Mouse (Mus musculus): ENCODE data around the gene Haus4. TPM values are rescaled to one million over a fixed set of nuclear protein-coding genes. Genes with fewer than 3 reads are reported as not detected.

The Haus4 gene
- polyA plus RNA-seq, 1 experiment from 2014 or later = 24.1 TPM

GRCm38 (mm10) chr14:54496706-54497105 lies 57.7 kb downstream of the Haus4 start:
- Histone ChIP-seq H3K4me3 (ENCODE audit: low read depth, low read length) (no peak overlapping the region), H3K4me1 (replicated peaks; ENCODE audit: control insufficient read depth, insufficient read depth) (no peaks in the 10 kb centered on the region), H3K9me3 (ENCODE audit: control insufficient read depth, low read length) (no peaks in the 10 kb centered on the region), H3K4me2 (replicated peaks; ENCODE audit: low read depth) (no peak overlapping the region), H3K27ac (replicated peaks) (no peak overlapping the region), H3K27me3 (ENCODE audit: control insufficient read depth, insufficient read depth, low read length) (no peaks in the 10 kb centered on the region), H3K9ac (ENCODE audit: low read length) (no peak overlapping the region), H3K36me3 (ENCODE audit: control insufficient read depth, insufficient read depth, low read length) (no peaks in the 10 kb centered on the region)
- WGBS = 81% methylated on average over 14 of the region's 14 CpGs
- no peak for TF ChIP-seq CTCF (IDR thresholded peaks at IDR 0.05; ENCODE audit: low read depth)
- no peak for TF ChIP-seq EP300 (optimal IDR thresholded peaks at IDR 0.05)
- no peak for DNase-seq (ENCODE audit: low spot score)
- no peak for ATAC-seq (ENCODE audit: low FRiP score, low TSS enrichment)

- Histone ChIP-seq H3K4me3 (ENCODE audit: low read depth, low read length) (no peak overlapping the region), H3K4me2 (replicated peaks; ENCODE audit: low read depth) (no peak overlapping the region), H3K27me3 (ENCODE audit: control insufficient read depth, insufficient read depth, low read length) (no peaks in the 10 kb centered on the region), H3K9ac (ENCODE audit: low read length) (no peak overlapping the region), H3K9me3 (ENCODE audit: control insufficient read depth, low read length) (no peaks in the 10 kb centered on the region), H3K27ac (replicated peaks) (no peak overlapping the region), H3K4me1 (replicated peaks; ENCODE audit: control insufficient read depth, insufficient read depth) (no peaks in the 10 kb centered on the region), H3K36me3 (ENCODE audit: control insufficient read depth, insufficient read depth, low read length) (no peaks in the 10 kb centered on the region)
- WGBS = 2% methylated on average over 3 of the region's 3 CpGs
- ATAC-seq (ENCODE audit: low FRiP score, low TSS enrichment) (peak; percentile 74), DNase-seq (ENCODE audit: low spot score) (peak; percentile 63)
- peak; percentile 95 for TF ChIP-seq CTCF (IDR thresholded peaks at IDR 0.05; ENCODE audit: low read depth)
- no peak for TF ChIP-seq EP300 (optimal IDR thresholded peaks at IDR 0.05)
These were observed 60.2 kb downstream of the Haus4 start for GRCm38 (mm10) chr14:54494234-54494633.

DNA sequence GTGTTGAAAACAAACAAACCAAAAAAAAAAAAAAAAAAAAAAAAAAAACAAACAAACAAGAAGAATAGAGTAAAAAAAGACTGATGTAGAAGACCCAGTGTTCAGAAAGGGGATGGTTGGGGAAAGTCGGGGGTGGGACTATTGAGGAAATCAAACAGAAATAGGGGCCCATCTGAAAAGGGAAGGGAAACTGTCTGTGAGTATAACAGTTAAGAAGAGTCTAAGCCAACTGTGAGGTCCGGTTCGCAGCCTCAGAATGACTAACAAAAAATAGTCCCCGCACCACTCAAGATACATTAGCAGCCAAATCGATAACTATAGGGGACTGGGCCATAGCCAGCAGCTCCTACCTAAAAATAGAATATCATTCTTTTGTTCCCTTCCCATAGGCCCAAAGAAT lies 61.2 kb downstream of the Haus4 start:
- DNase-seq (ENCODE audit: low spot score) = no peak
- H3K9me3 ChIP-seq (ENCODE audit: control insufficient read depth, low read length) = no peaks in the 10 kb centered on the region
- H3K27me3 ChIP-seq (ENCODE audit: control insufficient read depth, insufficient read depth, low read length) = no peaks in the 10 kb centered on the region
- H3K4me2 ChIP-seq (replicated peaks; ENCODE audit: low read depth) = no peak overlapping the region
- no peak overlapping the region for H3K4me3 ChIP-seq (ENCODE audit: low read depth, low read length)
- H3K9ac ChIP-seq (ENCODE audit: low read length) = no peak overlapping the region
- no peaks in the 10 kb centered on the region for H3K4me1 ChIP-seq (replicated peaks; ENCODE audit: control insufficient read depth, insufficient read depth)
- no peak overlapping the region for H3K27ac ChIP-seq (replicated peaks)
- no peak for ATAC-seq (ENCODE audit: low FRiP score, low TSS enrichment)
- TF ChIP-seq CTCF (IDR thresholded peaks at IDR 0.05; ENCODE audit: low read depth) (no peak), EP300 (optimal IDR thresholded peaks at IDR 0.05) (no peak)
- H3K36me3 ChIP-seq (ENCODE audit: control insufficient read depth, insufficient read depth, low read length) = no peaks in the 10 kb centered on the region
- WGBS = 84% methylated on average over 5 of the region's 5 CpGs

GRCm38 (mm10) chr14:54492345-54493131 lies 61.9 kb downstream of the Haus4 start:
- Histone ChIP-seq H3K4me3 (ENCODE audit: low read depth, low read length) (no peak overlapping the region), H3K27me3 (ENCODE audit: control insufficient read depth, insufficient read depth, low read length) (no peaks in the 10 kb centered on the region), H3K4me1 (replicated peaks; ENCODE audit: control insufficient read depth, insufficient read depth) (no peaks in the 10 kb centered on the region), H3K36me3 (ENCODE audit: control insufficient read depth, insufficient read depth, low read length) (no peaks in the 10 kb centered on the region), H3K4me2 (replicated peaks; ENCODE audit: low read depth) (no peak overlapping the region), H3K27ac (replicated peaks) (no peak overlapping the region), H3K9ac (ENCODE audit: low read length) (no peak overlapping the region), H3K9me3 (ENCODE audit: control insufficient read depth, low read length) (no peaks in the 10 kb centered on the region)
- ATAC-seq (ENCODE audit: low FRiP score, low TSS enrichment) (no peak), DNase-seq (ENCODE audit: low spot score) (no peak)
- 65% methylated on average over 18 of the region's 18 CpGs for WGBS
- TF ChIP-seq EP300 (optimal IDR thresholded peaks at IDR 0.05) (no peak), CTCF (IDR thresholded peaks at IDR 0.05; ENCODE audit: low read depth) (no peak)

Other genes starting within 250 kb of the Haus4 start
- 30.5 and 31.7 TPM in 2 replicates for gene Oxa1l, start 193.8 kb downstream of the Haus4 start, polyA plus RNA-seq (2015; fragmentation: Nextera tagmentation; extraction: Ambion mirVana)
- 9.3 and 9.5 TPM in 2 replicates for gene Slc7a7, start 136.8 kb downstream of the Haus4 start, polyA plus RNA-seq (2015; fragmentation: Nextera tagmentation; extraction: Ambion mirVana)
- 312 and 339 TPM in 2 replicates for gene Mrpl52, start 127.7 kb downstream of the Haus4 start, polyA plus RNA-seq (2015; fragmentation: Nextera tagmentation; extraction: Ambion mirVana)
- gene Mmp14, start 123.0 kb downstream of the Haus4 start, polyA plus RNA-seq (2015; fragmentation: Nextera tagmentation; extraction: Ambion mirVana) = 63.9 and 70.4 TPM in 2 replicates
- gene Lrp10, start 90.5 kb downstream of the Haus4 start, polyA plus RNA-seq (2015; fragmentation: Nextera tagmentation; extraction: Ambion mirVana) = 59.3 and 70.0 TPM in 2 replicates
- 0.47 and 0.59 TPM in 2 replicates for gene Rem2, start 78.5 kb downstream of the Haus4 start, polyA plus RNA-seq (2015; fragmentation: Nextera tagmentation; extraction: Ambion mirVana)
- 28.1 and 29.2 TPM in 2 replicates for gene Prmt5, start 37.1 kb downstream of the Haus4 start, polyA plus RNA-seq (2015; fragmentation: Nextera tagmentation; extraction: Ambion mirVana)
- gene Ajuba, start 22.9 kb upstream of the Haus4 start, polyA plus RNA-seq (2015; fragmentation: Nextera tagmentation; extraction: Ambion mirVana) = 18.9 and 26.4 TPM in 2 replicates
- 2.4 and 3.0 TPM in 2 replicates for gene 4931414P19Rik, start 51.4 kb upstream of the Haus4 start, polyA plus RNA-seq (2015; fragmentation: Nextera tagmentation; extraction: Ambion mirVana)
- 279 and 291 TPM in 2 replicates for gene Psmb5, start 63.4 kb upstream of the Haus4 start, polyA plus RNA-seq (2015; fragmentation: Nextera tagmentation; extraction: Ambion mirVana)
- 0.02 TPM in 1 of 2 replicates, not detected in the other for gene Psmb11, start 66.8 kb upstream of the Haus4 start, polyA plus RNA-seq (2015; fragmentation: Nextera tagmentation; extraction: Ambion mirVana)
- gene Gm17606, start 86.3 kb upstream of the Haus4 start, polyA plus RNA-seq (2015; fragmentation: Nextera tagmentation; extraction: Ambion mirVana) = not detected in 2 replicates
- gene Cdh24, start 86.7 kb upstream of the Haus4 start, polyA plus RNA-seq (2015; fragmentation: Nextera tagmentation; extraction: Ambion mirVana) = 0.63 and 0.68 TPM in 2 replicates
- 60.8 and 61.7 TPM in 2 replicates for gene 1700123O20Rik, start 131.6 kb upstream of the Haus4 start, polyA plus RNA-seq (2015; fragmentation: Nextera tagmentation; extraction: Ambion mirVana)
- 37.0 and 46.9 TPM in 2 replicates for gene Acin1, start 132.3 kb upstream of the Haus4 start, polyA plus RNA-seq (2015; fragmentation: Nextera tagmentation; extraction: Ambion mirVana)
- 0.08 and 0.11 TPM in 2 replicates for gene Gm29776, start 144.2 kb upstream of the Haus4 start, polyA plus RNA-seq (2015; fragmentation: Nextera tagmentation; extraction: Ambion mirVana)
- 0.10 TPM in 1 of 2 replicates, not detected in the other for gene Cebpe, start 157.6 kb upstream of the Haus4 start, polyA plus RNA-seq (2015; fragmentation: Nextera tagmentation; extraction: Ambion mirVana)
- 3.1 and 4.2 TPM in 2 replicates for gene Slc7a8, start 227.3 kb upstream of the Haus4 start, polyA plus RNA-seq (2015; fragmentation: Nextera tagmentation; extraction: Ambion mirVana)

Data from stomach, postnatal 0 days (tissue).